Comparison of ENCODE assay signal across 8 mouse cellular contexts in the genomic region with DNA sequence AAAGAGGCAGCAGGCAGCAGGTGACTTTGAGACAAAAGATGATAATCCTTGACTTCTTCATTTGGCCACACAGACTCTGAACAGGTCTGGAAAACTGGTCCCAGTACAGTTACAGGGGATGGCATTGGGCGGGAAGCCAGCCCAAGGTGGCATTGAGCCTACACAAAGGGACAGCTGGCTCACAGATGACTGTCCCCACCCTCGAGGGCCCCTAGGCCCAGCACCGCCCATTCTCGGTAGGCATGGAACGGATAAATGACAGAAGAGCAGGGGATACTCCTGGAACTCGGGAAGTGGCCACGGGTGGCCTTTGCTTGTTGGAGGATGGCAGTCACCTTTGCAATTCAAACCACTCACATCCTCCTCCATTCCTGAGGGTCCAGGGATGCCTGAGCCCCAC. TPM values are rescaled to one million over a fixed set of nuclear protein-coding genes. Genes with fewer than 3 reads are reported as not detected.
DNase-seq lines count a peak whose midpoint lies in the region; ATAC-seq and TF ChIP-seq lines count a peak whose summit lies in the region.

No protein-coding gene starts in this region.

- ATAC-seq in forebrain, postnatal 0 days, result peak; percentile 0; the same call in 1 of the 2 replicates
- peak; percentile 15 for ATAC-seq in midbrain, embryonic 11.5 days (ENCODE audit: low FRiP score)

- TF ChIP-seq EP300 in MEL (IDR thresholded peaks at IDR 0.05; ENCODE audit: low read depth in 1 of 2, low read length in 2 of 2), result no peak

- no peak for TF ChIP-seq POLR2A in MEL (IDR thresholded peaks at IDR 0.05; ENCODE audit: control insufficient read depth in 1 of 2, insufficient read depth in 1 of 2, low read depth in 1 of 2, low read length in 2 of 2, poor library complexity in 1 of 2)

- H3K9ac ChIP-seq in MEL (ENCODE audit: control insufficient read depth, low read depth, low read length, poor library complexity, severe bottlenecking), result no peak overlapping the region
- peak overlapping the region; percentile 99 for H3K9ac ChIP-seq in forebrain, postnatal 0 days
- H3K9ac ChIP-seq in midbrain, embryonic 11.5 days (ENCODE audit: low read length), result peak overlapping the region; percentile 96

- no peak overlapping the region for H3K4me3 ChIP-seq in MEL (ENCODE audit: control insufficient read depth in 1 of 2, insufficient read depth in 1 of 2, low read depth in 2 of 2, low read length in 2 of 2)
- peak overlapping the region; percentile 96 for H3K4me3 ChIP-seq in forebrain, postnatal 0 days (ENCODE audit: low read depth, low read length)
- peak overlapping the region; percentile 98 for H3K4me3 ChIP-seq in midbrain, embryonic 11.5 days (ENCODE audit: low read depth, low read length)

- no peak for TF ChIP-seq CTCF in MEL (IDR thresholded peaks at IDR 0.05 in 2 of 3, conservative IDR thresholded peaks at IDR 0.05 in 1 of 3; ENCODE audit: control insufficient read depth in 1 of 3, insufficient read depth in 1 of 3, low read depth in 2 of 3, low read length in 3 of 3, poor library complexity in 1 of 3, severe bottlenecking in 1 of 3)
- no peak for TF ChIP-seq CTCF in forebrain, postnatal 0 days (IDR thresholded peaks at IDR 0.05; ENCODE audit: low read depth)

- DNase-seq in heart, adult 11 months, result peak; percentile 95
- DNase-seq in heart, adult 8-10 months (ENCODE audit: low spot score), result no peak
- peak; percentile 36 for DNase-seq in MEL (ENCODE audit: low read depth, low spot score)
- DNase-seq in forebrain, postnatal 0 days, result no peak
- no peak for DNase-seq in midbrain, embryonic 11.5 days (ENCODE audit: low spot score, missing footprints)
- no peak for DNase-seq in spleen, postnatal 36 days (ENCODE audit: low spot score in 2 of 2)
- no peak for DNase-seq in ovary, postnatal 14 days (ENCODE audit: low spot score)
- DNase-seq in layer of hippocampus, adult 9-10 months (ENCODE audit: low spot score), result no peak

- no peaks in the 10 kb centered on the region for H3K9me3 ChIP-seq in MEL (replicated peaks; ENCODE audit: insufficient read depth, low read length)
- H3K9me3 ChIP-seq in forebrain, postnatal 0 days (ENCODE audit: low read length), result no peaks in the 10 kb centered on the region
- no peaks in the 10 kb centered on the region for H3K9me3 ChIP-seq in midbrain, embryonic 11.5 days (ENCODE audit: control insufficient read depth, low read length)

- WGBS in forebrain, postnatal 0 days, result 4% methylated on average over 7 of the region's 7 CpGs
- WGBS in midbrain, embryonic 11.5 days, result 11% methylated on average over 7 of the region's 7 CpGs

- H3K36me3 ChIP-seq in MEL (ENCODE audit: control insufficient read depth in 1 of 2, insufficient read depth in 2 of 2, low read length in 2 of 2), result peaks cover 0 to 22% of the 10 kb centered on the region in 2 experiments; a peak in 2 of 4 replicates
- peaks cover 37% of the 10 kb centered on the region for H3K36me3 ChIP-seq in forebrain, postnatal 0 days (ENCODE audit: insufficient read depth)
- peaks cover 21% of the 10 kb centered on the region for H3K36me3 ChIP-seq in midbrain, embryonic 11.5 days (ENCODE audit: control insufficient read depth, insufficient read depth, low read length)

- H3K4me2 ChIP-seq in forebrain, postnatal 0 days (ENCODE audit: low read depth), result peak overlapping the region; percentile 97
- H3K4me2 ChIP-seq in midbrain, embryonic 11.5 days, result peak overlapping the region; percentile 68

- peaks cover 9 to 39% of the 10 kb centered on the region in 2 experiments for H3K4me1 ChIP-seq in MEL (ENCODE audit: control insufficient read depth in 1 of 2, insufficient read depth in 2 of 2, low read length in 2 of 2)
- H3K4me1 ChIP-seq in forebrain, postnatal 0 days (ENCODE audit: insufficient read depth), result peaks cover 29% of the 10 kb centered on the region
- peaks cover 31% of the 10 kb centered on the region for H3K4me1 ChIP-seq in midbrain, embryonic 11.5 days (ENCODE audit: control insufficient read depth, insufficient read depth, low read length)

- H3K79me2 ChIP-seq in MEL (ENCODE audit: control insufficient read depth, insufficient read depth, low read length, poor library complexity), result peaks cover 17% of the 10 kb centered on the region

- no peaks in the 10 kb centered on the region for H3K27me3 ChIP-seq in MEL (ENCODE audit: control insufficient read depth in 1 of 2, insufficient read depth in 2 of 2, low read length in 2 of 2)
- no peaks in the 10 kb centered on the region for H3K27me3 ChIP-seq in forebrain, postnatal 0 days (ENCODE audit: insufficient read depth, low read length)
- no peaks in the 10 kb centered on the region for H3K27me3 ChIP-seq in midbrain, embryonic 11.5 days (ENCODE audit: control insufficient read depth, insufficient read depth, low read length)

- TF ChIP-seq RAD21 in MEL (IDR thresholded peaks at IDR 0.05; ENCODE audit: low read depth, low read length), result no peak

- no peak overlapping the region for H3K27ac ChIP-seq in MEL (ENCODE audit: control insufficient read depth, low read depth, low read length)
- H3K27ac ChIP-seq in forebrain, postnatal 0 days (ENCODE audit: low read depth, low read length), result peak overlapping the region; percentile 98
- H3K27ac ChIP-seq in midbrain, embryonic 11.5 days (ENCODE audit: low read depth, low read length), result peak overlapping the region; percentile 97

TF ChIP-seq in MEL, 35 proteins besides CTCF, POLR2A, EP300 and RAD21:
- no peak for TF ChIP-seq MAFK (IDR thresholded peaks at IDR 0.05; ENCODE audit: borderline replicate concordance, low read depth, low read length)
- no peak for TF ChIP-seq GATA1 (IDR thresholded peaks at IDR 0.05; ENCODE audit: low read depth, low read length)

RNA-seq across cellular contexts. Expression of gene Mex3d, which starts 2.1 kb away (rescaled TPM):
- total RNA-seq in heart, adult 8-10 months (2022), result 1 to 10 TPM; 5.9 to 9.8 (median 8.3) TPM
- 14.1 and 15.6 TPM in 2 replicates for total RNA-seq in MEL (2012; rRNA removed)
- 10 to 100 TPM in 1 of 2 experiments, not detected in 1; 18.8 TPM for polyA plus RNA-seq in MEL (2012; ENCODE audit: insufficient read depth in 1 of 2, insufficient read length in 2 of 2, low read depth in 1 of 2, low replicate concordance in 2 of 2, missing spikeins in 1 of 2)
- total RNA-seq in forebrain, postnatal 0 days (2014; rRNA removed), result 107 and 120 TPM in 2 replicates
- polyA plus RNA-seq in forebrain, postnatal 0 days (2015; fragmentation: Nextera tagmentation; extraction: Ambion mirVana), result 18.3 and 18.4 TPM in 2 replicates
- polyA plus RNA-seq in midbrain, embryonic 11.5 days (2014; fragmentation: Nextera tagmentation; extraction: Ambion mirVana), result 11.8 and 12.4 TPM in 2 replicates

RNA-seq across cellular contexts. Expression of gene Mbd3, which starts 14.0 kb away (rescaled TPM):
- total RNA-seq in heart, adult 8-10 months (2022), result 100 to 1,000 TPM in 1 of 4 experiments, 10 to 100 TPM in 3; 92.9 to 107 (median 97.0) TPM
- 81.4 and 86.9 TPM in 2 replicates for total RNA-seq in MEL (2012; rRNA removed)
- polyA plus RNA-seq in MEL (2012; ENCODE audit: insufficient read depth in 1 of 2, insufficient read length in 2 of 2, low read depth in 1 of 2, low replicate concordance in 2 of 2, missing spikeins in 1 of 2), result 100 to 1,000 TPM in 1 of 2 experiments, not detected in 1; 289 TPM
- 37.9 and 43.9 TPM in 2 replicates for total RNA-seq in forebrain, postnatal 0 days (2014; rRNA removed)
- polyA plus RNA-seq in forebrain, postnatal 0 days (2015; fragmentation: Nextera tagmentation; extraction: Ambion mirVana), result 183 and 196 TPM in 2 replicates
- polyA plus RNA-seq in midbrain, embryonic 11.5 days (2014; fragmentation: Nextera tagmentation; extraction: Ambion mirVana), result 222 and 252 TPM in 2 replicates

RNA-seq across cellular contexts. Expression of gene Uqcr11, which starts 21.3 kb away (rescaled TPM):
- 1,000 to 10,000 TPM; 1,795 to 2,190 (median 1,939) TPM for total RNA-seq in heart, adult 8-10 months (2022)
- 879 and 935 TPM in 2 replicates for total RNA-seq in MEL (2012; rRNA removed)
- 100 to 1,000 TPM in 1 of 2 experiments, not detected in 1; 481 TPM for polyA plus RNA-seq in MEL (2012; ENCODE audit: insufficient read depth in 1 of 2, insufficient read length in 2 of 2, low read depth in 1 of 2, low replicate concordance in 2 of 2, missing spikeins in 1 of 2)
- 230 and 424 TPM in 2 replicates for total RNA-seq in forebrain, postnatal 0 days (2014; rRNA removed)
- polyA plus RNA-seq in forebrain, postnatal 0 days (2015; fragmentation: Nextera tagmentation; extraction: Ambion mirVana), result 688 and 881 TPM in 2 replicates
- polyA plus RNA-seq in midbrain, embryonic 11.5 days (2014; fragmentation: Nextera tagmentation; extraction: Ambion mirVana), result 404 and 476 TPM in 2 replicates

RNA-seq across cellular contexts. Expression of gene Plk5, which starts 29.1 kb away (rescaled TPM):
- 1 to 10 TPM in 2 of 4 experiments, under 1 TPM in 2; 0.91 to 1.3 (median 1.1) TPM for total RNA-seq in heart, adult 8-10 months (2022)
- 0.19 TPM in 1 of 2 replicates, not detected in the other for total RNA-seq in MEL (2012; rRNA removed)
- under 1 TPM in 1 of 2 experiments, not detected in 1; 0.19 TPM for polyA plus RNA-seq in MEL (2012; ENCODE audit: insufficient read depth in 1 of 2, insufficient read length in 2 of 2, low read depth in 1 of 2, low replicate concordance in 2 of 2, missing spikeins in 1 of 2)
- total RNA-seq in forebrain, postnatal 0 days (2014; rRNA removed), result 8.3 and 12.9 TPM in 2 replicates
- polyA plus RNA-seq in forebrain, postnatal 0 days (2015; fragmentation: Nextera tagmentation; extraction: Ambion mirVana), result 4.6 and 7.4 TPM in 2 replicates
- 0.05 and 0.22 TPM in 2 replicates for polyA plus RNA-seq in midbrain, embryonic 11.5 days (2014; fragmentation: Nextera tagmentation; extraction: Ambion mirVana)

RNA-seq across cellular contexts. Expression of gene Adamtsl5, which starts 37.1 kb away (rescaled TPM):
- total RNA-seq in heart, adult 8-10 months (2022), result 100 to 1,000 TPM in 2 of 4 experiments, 10 to 100 TPM in 2; 87.9 to 109 (median 99.6) TPM
- 2.4 and 3.9 TPM in 2 replicates for total RNA-seq in MEL (2012; rRNA removed)
- polyA plus RNA-seq in MEL (2012; ENCODE audit: insufficient read depth in 1 of 2, insufficient read length in 2 of 2, low read depth in 1 of 2, low replicate concordance in 2 of 2, missing spikeins in 1 of 2), result 10 to 100 TPM in 1 of 2 experiments, not detected in 1; 16.5 TPM
- 0.31 and 0.33 TPM in 2 replicates for total RNA-seq in forebrain, postnatal 0 days (2014; rRNA removed)
- 0.70 and 0.81 TPM in 2 replicates for polyA plus RNA-seq in forebrain, postnatal 0 days (2015; fragmentation: Nextera tagmentation; extraction: Ambion mirVana)
- 0.11 and 0.31 TPM in 2 replicates for polyA plus RNA-seq in midbrain, embryonic 11.5 days (2014; fragmentation: Nextera tagmentation; extraction: Ambion mirVana)

Comparison
In these comparisons a context has a peak if more than half of its experiments do, and no peak if none do; other contexts are left out.
1. DNase-seq: peak in heart, adult 11 months (single experiment) and MEL (single experiment); none in heart, adult 8-10 months (single experiment), forebrain, postnatal 0 days (single experiment), midbrain, embryonic 11.5 days (single experiment), spleen, postnatal 36 days (0 of 2), ovary, postnatal 14 days (single experiment) and layer of hippocampus, adult 9-10 months (single experiment).
2. H3K4me3 ChIP-seq: peak in forebrain, postnatal 0 days (single experiment) and midbrain, embryonic 11.5 days (single experiment); none in MEL (0 of 2).